Mouse (Mus musculus) limb, embryonic 13.5 days (tissue): ENCODE measurements around the gene Dtnb. TPM values are rescaled to one million over a fixed set of nuclear protein-coding genes. Genes with fewer than 3 reads are reported as not detected.

Source experiments
- ATAC-seq: fragments of 200-750 bp; cut with Nextera tagmentation; 2 replicates; pipeline ENCODE4 v1.8.0; 2017; ENCODE audit warnings: low read depth, moderate number of reproducible peaks, moderate TSS enrichment; ENCODE audit not compliant: low FRiP score
- H3K27ac ChIP-seq: fragments of 300-500 bp; sonication (generic); 2 replicates; pipeline ENCODE4 v1.5.1; 2015; ENCODE audit warnings: inconsistent platforms, mild to moderate bottlenecking, moderate library complexity
- H3K27me3 ChIP-seq: fragments of 300-500 bp; sonication (generic); 2 replicates; pipeline ENCODE4 v1.6.1; 2015; ENCODE audit warnings: mild to moderate bottlenecking, inconsistent platforms
- H3K36me3 ChIP-seq: fragments of 300-500 bp; sonication (generic); 2 replicates; pipeline ENCODE4 v1.6.1; 2015; ENCODE audit warnings: inconsistent platforms, mild to moderate bottlenecking, moderate library complexity
- H3K4me1 ChIP-seq: fragments of 300-500 bp; sonication (generic); 2 replicates; pipeline ENCODE4 v1.6.1; 2015; ENCODE audit warnings: inconsistent platforms
- H3K4me2 ChIP-seq: fragments of 300-500 bp; sonication (generic); replicated peaks from 2 replicates; pipeline ENCODE4 v1.6.1; 2015; ENCODE audit warnings: inconsistent platforms, mild to moderate bottlenecking, moderate library complexity
- H3K4me3 ChIP-seq: fragments of 300-500 bp; sonication (generic); 2 replicates; pipeline ENCODE4 v1.5.1; 2015; ENCODE audit warnings: moderate library complexity, mild to moderate bottlenecking, inconsistent platforms
- H3K9ac ChIP-seq: fragments of 300-500 bp; sonication (generic); 2 replicates; pipeline ENCODE4 v1.6.1; 2015; ENCODE audit warnings: mild to moderate bottlenecking, inconsistent platforms
- H3K9me3 ChIP-seq: fragments of 300-500 bp; sonication (generic); 2 replicates; pipeline ENCODE4 v1.6.1; 2016; ENCODE audit warnings: inconsistent platforms
- WGBS: fragments of 180-500 bp; shearing (Covaris S2); methylation state at CpG from one replicate; pipeline ENCODE4 v1.1.7; 2015; 5-methylcytosine and 5-hydroxymethylcytosine counted together
- polyA plus RNA-seq: library from polyadenylated mRNA; unstranded; fragments of >200 nt; fragmentation: Nextera tagmentation; extraction: Ambion mirVana; gene quantifications from 2 replicates; pipeline ENCODE4 v1.2.1, GENCODE M21; 2015

Gene Dtnb
- polyA plus RNA-seq, 1 experiment from 2014 or later, result 36.9 TPM

- Histone ChIP-seq H3K27ac (no peak overlapping the region), H3K9ac (no peak overlapping the region), H3K4me3 (no peak overlapping the region), H3K4me1 (peaks cover 15% of the 10 kb centered on the region; the same call in 1 of the 2 replicates), H3K4me2 (no peak overlapping the region), H3K36me3 (no peaks in the 10 kb centered on the region), H3K27me3 (no peaks in the 10 kb centered on the region), H3K9me3 (no peaks in the 10 kb centered on the region)
- WGBS, result 42% methylated on average over 5 of the region's 5 CpGs
- ATAC-seq, result no peak
Measured at GRCm38 (mm10) chr12:3548582-3549211, 23.5 kb upstream of the Dtnb start.

- 11% methylated on average over 13 of the region's 13 CpGs for WGBS
- no peak for ATAC-seq
- Histone ChIP-seq H3K9me3 (no peaks in the 10 kb centered on the region), H3K4me3 (no peak overlapping the region), H3K27me3 (no peaks in the 10 kb centered on the region), H3K27ac (no peak overlapping the region), H3K9ac (no peak overlapping the region), H3K4me2 (peak overlapping the region; percentile 39; the same call in 1 of the 2 replicates), H3K4me1 (peaks cover 15% of the 10 kb centered on the region; the same call in 1 of the 2 replicates), H3K36me3 (no peaks in the 10 kb centered on the region)
Measured at GRCm38 (mm10) chr12:3550280-3550679, 21.9 kb upstream of the Dtnb start.

GRCm38 (mm10) chr12:3557414-3558319 lies 14.5 kb upstream of the Dtnb start:
- Histone ChIP-seq H3K27me3 (no peaks in the 10 kb centered on the region), H3K36me3 (no peaks in the 10 kb centered on the region), H3K9ac (no peak overlapping the region), H3K4me2 (no peak overlapping the region), H3K9me3 (no peaks in the 10 kb centered on the region), H3K4me1 (no peaks in the 10 kb centered on the region), H3K4me3 (no peak overlapping the region), H3K27ac (no peak overlapping the region)
- ATAC-seq, result no peak
- WGBS, result 47% methylated on average over 9 of the region's 9 CpGs

GRCm38 (mm10) chr12:3560596-3560995 lies 11.6 kb upstream of the Dtnb start:
- ATAC-seq, result no peak
- H3K36me3 ChIP-seq, result no peaks in the 10 kb centered on the region
- no peak overlapping the region for H3K27ac ChIP-seq
- 22% methylated on average over 1 of the region's 1 CpGs for WGBS
- no peaks in the 10 kb centered on the region for H3K9me3 ChIP-seq
- no peaks in the 10 kb centered on the region for H3K4me1 ChIP-seq
- H3K4me2 ChIP-seq, result no peak overlapping the region
- H3K4me3 ChIP-seq, result no peak overlapping the region
- H3K27me3 ChIP-seq, result no peaks in the 10 kb centered on the region
- H3K9ac ChIP-seq, result no peak overlapping the region

GRCm38 (mm10) chr12:3561032-3561431 lies 11.1 kb upstream of the Dtnb start:
- no peak overlapping the region for H3K4me3 ChIP-seq
- H3K36me3 ChIP-seq, result no peaks in the 10 kb centered on the region
- H3K27ac ChIP-seq, result no peak overlapping the region
- 86% methylated on average over 6 of the region's 6 CpGs for WGBS
- H3K9me3 ChIP-seq, result no peaks in the 10 kb centered on the region
- no peak overlapping the region for H3K4me2 ChIP-seq
- H3K4me1 ChIP-seq, result no peaks in the 10 kb centered on the region
- no peak overlapping the region for H3K9ac ChIP-seq
- H3K27me3 ChIP-seq, result no peaks in the 10 kb centered on the region
- no peak for ATAC-seq

- no peaks in the 10 kb centered on the region for H3K36me3 ChIP-seq
- H3K4me1 ChIP-seq, result no peaks in the 10 kb centered on the region
- no peak for ATAC-seq
- no peaks in the 10 kb centered on the region for H3K27me3 ChIP-seq
- no peak overlapping the region for H3K27ac ChIP-seq
- H3K4me2 ChIP-seq, result no peak overlapping the region
- no peaks in the 10 kb centered on the region for H3K9me3 ChIP-seq
- WGBS, result 93% methylated on average over 10 of the region's 10 CpGs
- no peak overlapping the region for H3K4me3 ChIP-seq
- H3K9ac ChIP-seq, result no peak overlapping the region
Measured at GRCm38 (mm10) chr12:3562806-3563205, 9.4 kb upstream of the Dtnb start.

GRCm38 (mm10) chr12:3563659-3564058 lies 8.5 kb upstream of the Dtnb start:
- WGBS, result 83% methylated on average over 4 of the region's 4 CpGs
- no peaks in the 10 kb centered on the region for H3K27me3 ChIP-seq
- ATAC-seq, result no peak
- no peaks in the 10 kb centered on the region for H3K4me1 ChIP-seq
- H3K9ac ChIP-seq, result no peak overlapping the region
- no peaks in the 10 kb centered on the region for H3K9me3 ChIP-seq
- no peak overlapping the region for H3K4me2 ChIP-seq
- no peak overlapping the region for H3K27ac ChIP-seq
- no peaks in the 10 kb centered on the region for H3K36me3 ChIP-seq
- H3K4me3 ChIP-seq, result no peak overlapping the region

GRCm38 (mm10) chr12:3568461-3568991 lies 3.7 kb upstream of the Dtnb start:
- WGBS, result 75% methylated on average over 5 of the region's 5 CpGs
- Histone ChIP-seq H3K4me1 (peaks cover 6% of the 10 kb centered on the region), H3K4me3 (no peak overlapping the region), H3K9me3 (no peaks in the 10 kb centered on the region), H3K27ac (no peak overlapping the region), H3K9ac (no peak overlapping the region), H3K4me2 (no peak overlapping the region), H3K27me3 (no peaks in the 10 kb centered on the region), H3K36me3 (no peaks in the 10 kb centered on the region)
- ATAC-seq, result no peak

- H3K27ac ChIP-seq, result no peak overlapping the region
- 85% methylated on average over 4 of the region's 4 CpGs for WGBS
- no peaks in the 10 kb centered on the region for H3K27me3 ChIP-seq
- H3K36me3 ChIP-seq, result no peaks in the 10 kb centered on the region
- H3K9me3 ChIP-seq, result no peaks in the 10 kb centered on the region
- peaks cover 11% of the 10 kb centered on the region for H3K4me1 ChIP-seq
- no peak overlapping the region for H3K4me3 ChIP-seq
- no peak overlapping the region for H3K9ac ChIP-seq
- no peak overlapping the region for H3K4me2 ChIP-seq
- no peak for ATAC-seq
Measured at GRCm38 (mm10) chr12:3570711-3571400, 1.3 kb upstream of the Dtnb start.

- Histone ChIP-seq H3K9ac (peak overlapping the region; percentile 92), H3K4me2 (peak overlapping the region; percentile 77), H3K36me3 (no peaks in the 10 kb centered on the region), H3K4me1 (peaks cover 11% of the 10 kb centered on the region), H3K9me3 (no peaks in the 10 kb centered on the region), H3K27me3 (no peaks in the 10 kb centered on the region), H3K27ac (peak overlapping the region; percentile 92), H3K4me3 (peak overlapping the region; percentile 84)
- peak; percentile 74 for ATAC-seq
- under 1% methylated on average over 50 of the region's 53 CpGs for WGBS
Measured at GRCm38 (mm10) chr12:3572581-3573397, 608 bp downstream of the Dtnb start.

- H3K4me1 ChIP-seq, result peaks cover 11% of the 10 kb centered on the region
- no peaks in the 10 kb centered on the region for H3K9me3 ChIP-seq
- peak overlapping the region; percentile 92 for H3K9ac ChIP-seq
- no peaks in the 10 kb centered on the region for H3K36me3 ChIP-seq
- H3K4me3 ChIP-seq, result peak overlapping the region; percentile 84
- no peak overlapping the region for H3K27ac ChIP-seq
- H3K27me3 ChIP-seq, result no peaks in the 10 kb centered on the region
- WGBS, result 37% methylated on average over 6 of the region's 6 CpGs
- no peak for ATAC-seq
- peak overlapping the region; percentile 77 for H3K4me2 ChIP-seq
Measured at GRCm38 (mm10) chr12:3573410-3573809, 1.2 kb downstream of the Dtnb start.
